Mouse (Mus musculus) lung, embryonic 16.5 days (tissue): ENCODE measurements around the gene Ppfibp2. TPM values are rescaled to one million over a fixed set of nuclear protein-coding genes. Genes with fewer than 3 reads are reported as not detected.

Experiments
- ATAC-seq: fragments of 200-750 bp; cut with Nextera tagmentation; 2 replicates; pipeline ENCODE4 v1.8.0; 2017; ENCODE audit warnings: low read depth, mild to moderate bottlenecking, moderate library complexity
- H3K27ac ChIP-seq: fragments of 300-500 bp; sonication (generic); 2 replicates; pipeline ENCODE4 v1.5.1; 2014; ENCODE audit warnings: mild to moderate bottlenecking, control low read depth, low read length
- H3K27me3 ChIP-seq: fragments of 300-500 bp; sonication (generic); 2 replicates; pipeline ENCODE4 v1.6.1; 2014; ENCODE audit warnings: low read depth, low read length, mixed read lengths; ENCODE audit not compliant: control insufficient read depth, insufficient read depth
- H3K36me3 ChIP-seq: fragments of 300-500 bp; sonication (generic); 2 replicates; pipeline ENCODE4 v1.6.1; 2014; ENCODE audit warnings: low read length; ENCODE audit not compliant: control insufficient read depth, insufficient read depth
- H3K4me1 ChIP-seq: fragments of 300-500 bp; sonication (generic); replicated peaks from 2 replicates; pipeline ENCODE4 v1.6.1; 2014; ENCODE audit warnings: low read length, mixed read lengths; ENCODE audit not compliant: control insufficient read depth, insufficient read depth
- H3K4me2 ChIP-seq: fragments of 300-500 bp; sonication (generic); 2 replicates; pipeline ENCODE4 v1.6.1; 2014; ENCODE audit warnings: low read depth, low read length, control low read depth
- H3K4me3 ChIP-seq: fragments of 300-500 bp; sonication (generic); 2 replicates; pipeline ENCODE4 v1.5.1; 2014; ENCODE audit warnings: mild to moderate bottlenecking, low read length, control low read depth
- H3K9ac ChIP-seq: fragments of 300-500 bp; sonication (generic); 2 replicates; pipeline ENCODE4 v1.6.1; 2014; ENCODE audit warnings: low read length, control low read depth
- H3K9me3 ChIP-seq: fragments of 300-500 bp; sonication (generic); 2 replicates; pipeline ENCODE4 v1.6.1; 2016; ENCODE audit warnings: low read length; ENCODE audit not compliant: control insufficient read depth
- WGBS: fragments of 180-500 bp; shearing (Covaris S2); extraction: QIAGEN DNeasy Blood & Tissue Kit; methylation state at CpG from one replicate; pipeline ENCODE4 v1.1.7; 2014; 5-methylcytosine and 5-hydroxymethylcytosine counted together
- polyA plus RNA-seq: library from polyadenylated mRNA; unstranded; fragments of >200 nt; fragmentation: Nextera tagmentation; extraction: Ambion mirVana; gene quantifications from 2 replicates; pipeline ENCODE4 v1.2.1, GENCODE M21; 2015

Gene Ppfibp2
- polyA plus RNA-seq, 1 experiment from 2014 or later = 9.2 TPM

DNA sequence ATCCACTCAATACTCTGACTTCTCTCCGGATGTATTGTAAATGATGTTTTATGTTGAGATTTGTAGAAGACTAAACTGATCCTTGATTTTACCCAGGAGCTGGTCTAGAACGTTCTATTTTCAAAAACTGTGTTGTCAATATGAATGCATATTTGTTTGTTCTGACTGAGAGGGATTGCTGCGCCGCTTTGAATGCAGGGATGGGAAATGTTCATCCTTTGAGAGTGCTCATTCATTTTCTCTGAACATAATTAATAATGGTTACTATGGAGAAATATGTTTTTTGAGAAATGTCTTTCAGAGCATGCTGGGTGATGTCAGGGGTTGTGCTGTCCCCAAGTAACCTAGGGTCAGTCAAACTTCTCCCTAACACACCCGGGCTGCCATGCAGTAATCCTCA lies 102.1 kb downstream of the Ppfibp2 start:
- H3K27me3 ChIP-seq = no peaks in the 10 kb centered on the region
- 86% methylated on average over 5 of the region's 5 CpGs for WGBS
- H3K4me2 ChIP-seq = no peak overlapping the region
- H3K9ac ChIP-seq = no peak overlapping the region
- H3K9me3 ChIP-seq = no peaks in the 10 kb centered on the region
- H3K27ac ChIP-seq = no peak overlapping the region
- 0 out of 2 replicates have a peak, but pooled peaks cover 2% of the 10 kb centered on the region for H3K36me3 ChIP-seq
- peaks cover 3% of the 10 kb centered on the region for H3K4me1 ChIP-seq
- ATAC-seq = no peak
- no peak overlapping the region for H3K4me3 ChIP-seq

DNA sequence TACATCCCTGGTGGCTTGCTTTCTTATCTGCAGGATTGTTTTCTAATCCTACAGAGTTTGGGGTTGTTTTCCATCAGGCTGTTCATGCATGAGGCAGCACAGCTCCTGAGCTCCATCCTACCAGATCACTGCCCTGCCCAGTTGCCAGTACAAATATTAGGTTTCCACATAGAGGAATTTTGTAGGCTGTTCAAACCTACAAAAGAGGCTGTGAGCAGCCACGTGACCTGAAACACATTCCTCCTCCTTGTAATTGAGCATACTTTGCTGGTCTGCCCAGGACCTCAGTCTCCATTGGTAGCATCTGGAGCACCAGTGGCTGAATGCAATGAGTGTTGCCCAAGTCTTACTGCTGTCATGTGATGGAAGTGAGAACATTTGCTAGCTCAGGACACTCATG lies 104.9 kb downstream of the Ppfibp2 start:
- 0 out of 2 replicates have a peak, but pooled peaks cover 2% of the 10 kb centered on the region for H3K36me3 ChIP-seq
- peak; percentile 92 for ATAC-seq
- peaks cover 2% of the 10 kb centered on the region; the same call in 1 of the 2 replicates for H3K4me1 ChIP-seq
- no peaks in the 10 kb centered on the region for H3K9me3 ChIP-seq
- H3K27me3 ChIP-seq = no peaks in the 10 kb centered on the region
- no peak overlapping the region for H3K4me3 ChIP-seq
- peak overlapping the region; percentile 22; the same call in 1 of the 2 replicates for H3K4me2 ChIP-seq
- no peak overlapping the region for H3K9ac ChIP-seq
- H3K27ac ChIP-seq = peak overlapping the region; percentile 86
- WGBS = 51% methylated on average over 1 of the region's 1 CpGs

DNA sequence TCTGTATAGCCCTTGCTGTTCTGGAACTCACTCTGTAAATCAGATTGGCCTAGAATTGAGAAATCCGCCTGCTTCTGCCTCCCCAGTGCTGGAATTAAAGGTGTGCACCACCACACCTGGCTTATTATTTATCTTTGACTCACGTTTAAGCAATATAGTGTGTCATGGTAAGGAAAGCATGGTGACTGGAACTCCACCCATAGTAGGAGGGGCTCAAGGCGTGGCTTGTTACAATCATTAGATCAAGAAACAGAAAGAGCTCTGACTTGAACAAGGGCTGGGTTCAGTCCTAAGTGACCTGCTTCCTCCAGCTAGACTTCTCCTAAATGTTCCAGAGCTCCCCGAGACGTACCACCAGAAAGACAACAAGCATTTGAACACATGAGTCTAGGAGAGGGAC lies 105.6 kb downstream of the Ppfibp2 start:
- ATAC-seq = no peak
- H3K9me3 ChIP-seq = no peaks in the 10 kb centered on the region

DNA sequence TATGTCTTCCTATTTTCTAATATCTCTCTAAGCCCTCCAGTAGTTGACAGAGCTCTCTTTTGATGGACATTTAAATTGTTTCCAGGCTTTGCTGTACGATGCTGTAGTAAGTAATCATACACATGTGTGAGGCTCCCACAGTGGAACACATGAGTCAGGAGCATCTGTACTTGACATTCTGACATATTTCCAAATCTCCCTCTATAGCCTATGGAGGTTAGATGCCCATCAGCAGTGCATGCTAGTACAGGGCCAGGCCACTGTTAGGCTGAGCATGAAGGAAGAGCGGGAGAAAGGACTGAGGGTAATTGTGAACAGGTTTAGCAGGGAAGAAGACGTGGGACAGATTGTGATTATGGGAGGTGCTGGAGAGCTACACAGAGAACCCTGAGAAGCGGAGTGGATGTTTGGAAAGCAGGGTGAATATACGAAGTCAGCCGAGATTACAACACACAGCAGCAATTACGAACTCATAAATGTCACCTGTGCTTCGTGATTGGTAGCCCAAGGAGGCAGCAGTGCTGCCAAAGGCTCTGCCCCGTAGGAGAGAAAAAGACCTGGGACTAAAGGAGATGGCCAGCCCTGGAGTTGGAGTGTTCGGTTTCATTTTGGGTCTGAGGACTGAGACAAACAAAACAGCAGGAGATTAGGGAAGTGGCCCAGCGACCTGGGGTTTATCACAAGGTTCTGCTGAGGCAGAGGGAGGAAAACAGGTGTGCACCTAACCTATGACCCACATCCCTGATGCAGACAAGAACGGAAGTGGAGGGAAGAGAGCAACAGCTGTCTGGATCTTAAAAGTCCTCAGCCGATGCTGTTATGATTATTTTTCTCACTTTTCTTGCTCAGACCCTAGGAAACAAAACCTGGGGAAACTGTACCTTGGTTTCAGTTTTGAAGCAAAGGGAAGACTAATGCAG lies 107.7 kb downstream of the Ppfibp2 start:
- H3K4me3 ChIP-seq = no peak overlapping the region
- 45% methylated on average over 13 of the region's 13 CpGs for WGBS
- no peaks in the 10 kb centered on the region for H3K27me3 ChIP-seq

More for the DNA sequence above, 105.6 kb downstream of the Ppfibp2 start:
- 80% methylated on average over 5 of the region's 5 CpGs for WGBS
- no peak overlapping the region for H3K4me2 ChIP-seq
- peak overlapping the region; percentile 84 for H3K27ac ChIP-seq
- no peak overlapping the region for H3K4me3 ChIP-seq
- H3K9ac ChIP-seq = no peak overlapping the region
- no peaks in the 10 kb centered on the region for H3K27me3 ChIP-seq
- H3K36me3 ChIP-seq = 0 out of 2 replicates have a peak, but pooled peaks cover 2% of the 10 kb centered on the region
- peaks cover 2% of the 10 kb centered on the region; the same call in 1 of the 2 replicates for H3K4me1 ChIP-seq

DNA sequence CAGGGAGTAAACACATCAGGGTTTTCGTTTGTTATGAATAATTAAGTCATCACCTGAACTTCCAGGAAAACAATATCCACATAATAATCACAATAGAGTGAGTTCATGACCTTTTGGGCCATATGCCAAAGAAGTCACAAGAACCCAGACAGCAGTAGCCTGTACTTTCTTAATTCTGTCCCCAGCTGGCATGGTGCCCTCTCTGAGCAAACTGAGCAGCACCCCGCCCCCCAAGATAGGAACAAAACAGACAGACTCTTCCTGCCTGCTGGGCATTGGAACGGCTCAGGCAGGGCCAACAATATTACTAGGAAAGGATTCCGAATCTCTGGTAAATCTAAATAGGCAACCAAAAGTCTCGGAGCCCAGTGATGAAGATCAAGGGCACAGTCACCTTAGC lies 110.9 kb downstream of the Ppfibp2 start:
- ATAC-seq = no peak
- Histone ChIP-seq H3K9me3 (no peaks in the 10 kb centered on the region), H3K9ac (no peak overlapping the region), H3K27ac (no peak overlapping the region), H3K4me3 (no peak overlapping the region), H3K36me3 (no peaks in the 10 kb centered on the region), H3K4me2 (no peak overlapping the region), H3K27me3 (no peaks in the 10 kb centered on the region), H3K4me1 (peaks cover 20% of the 10 kb centered on the region)
- 51% methylated on average over 5 of the region's 5 CpGs for WGBS

More for the DNA sequence above, 107.7 kb downstream of the Ppfibp2 start:
- 0 out of 2 replicates have a peak, but pooled peaks cover 2% of the 10 kb centered on the region for H3K36me3 ChIP-seq
- H3K9ac ChIP-seq = peak overlapping the region; percentile 7
- H3K9me3 ChIP-seq = no peaks in the 10 kb centered on the region
- ATAC-seq = no peak
- no peak overlapping the region for H3K4me2 ChIP-seq
- H3K4me1 ChIP-seq = peaks cover 12% of the 10 kb centered on the region
- 0 out of 2 replicates have a peak overlapping the region, but pooled peaks have one; percentile 9 for H3K27ac ChIP-seq

DNA sequence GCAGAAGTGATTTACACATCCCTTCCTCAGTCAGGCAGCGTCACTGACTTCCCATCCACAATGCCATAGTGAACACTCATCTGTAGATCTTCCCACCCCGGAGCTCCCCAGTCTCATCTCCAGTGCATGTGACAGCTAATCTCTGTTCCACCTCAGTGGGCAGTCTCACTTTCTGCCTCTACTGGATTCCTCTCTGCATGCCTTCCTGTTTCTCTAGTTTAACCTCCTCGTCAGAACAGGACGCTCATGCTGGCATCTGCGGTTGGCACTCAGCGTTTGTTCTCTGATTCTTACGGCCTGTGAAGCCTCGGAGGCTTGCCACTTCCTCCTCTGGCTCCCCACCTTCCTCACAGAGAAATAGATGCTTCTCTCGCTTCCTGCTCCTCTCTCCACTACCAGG lies 112.6 kb downstream of the Ppfibp2 start:
- ATAC-seq = no peak
- Histone ChIP-seq H3K36me3 (no peaks in the 10 kb centered on the region), H3K4me1 (peaks cover 20% of the 10 kb centered on the region), H3K9ac (no peak overlapping the region), H3K27me3 (no peaks in the 10 kb centered on the region), H3K27ac (peak overlapping the region; percentile 79), H3K4me3 (no peak overlapping the region), H3K4me2 (no peak overlapping the region), H3K9me3 (no peaks in the 10 kb centered on the region)
- WGBS = 48% methylated on average over 9 of the region's 9 CpGs

DNA sequence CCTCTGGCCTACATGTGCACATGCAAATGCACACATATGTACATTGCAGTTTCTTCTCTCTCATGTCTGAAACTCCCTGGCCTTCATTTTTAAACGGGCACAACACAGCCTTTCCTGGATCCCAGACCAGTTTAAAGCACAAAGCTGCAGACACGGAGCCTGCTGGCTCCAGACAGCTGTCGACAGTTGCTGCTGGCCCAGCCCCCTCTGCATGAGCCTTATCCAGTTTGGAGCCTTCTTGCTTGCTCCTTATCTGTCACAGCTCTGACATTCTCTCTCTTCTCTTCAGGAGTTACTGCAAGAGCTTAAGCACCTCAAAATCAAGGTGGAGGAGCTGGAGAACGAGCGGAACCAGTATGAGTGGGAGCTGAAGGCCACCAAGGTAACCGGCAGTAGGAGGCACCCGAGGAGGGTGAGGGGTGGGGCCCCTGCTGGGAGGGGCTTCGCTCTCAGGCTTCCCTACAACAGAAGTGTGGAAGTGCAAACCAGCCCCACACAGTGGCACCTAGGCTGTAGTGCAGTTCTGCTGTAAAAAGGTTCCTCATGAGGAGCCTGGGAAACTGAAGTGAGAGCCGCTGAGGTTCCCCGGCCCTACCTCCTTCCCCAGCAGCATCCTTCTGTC lies 113.6 kb downstream of the Ppfibp2 start:
- Histone ChIP-seq H3K4me2 (peak overlapping the region; percentile 37), H3K9me3 (no peaks in the 10 kb centered on the region), H3K36me3 (no peaks in the 10 kb centered on the region), H3K9ac (0 out of 2 replicates have a peak overlapping the region, but pooled peaks have one; percentile 18), H3K4me1 (peaks cover 20% of the 10 kb centered on the region), H3K4me3 (peak overlapping the region; percentile 36), H3K27me3 (no peaks in the 10 kb centered on the region), H3K27ac (peak overlapping the region; percentile 79)
- 3% methylated on average over 10 of the region's 10 CpGs for WGBS
- peak; percentile 97 for ATAC-seq

DNA sequence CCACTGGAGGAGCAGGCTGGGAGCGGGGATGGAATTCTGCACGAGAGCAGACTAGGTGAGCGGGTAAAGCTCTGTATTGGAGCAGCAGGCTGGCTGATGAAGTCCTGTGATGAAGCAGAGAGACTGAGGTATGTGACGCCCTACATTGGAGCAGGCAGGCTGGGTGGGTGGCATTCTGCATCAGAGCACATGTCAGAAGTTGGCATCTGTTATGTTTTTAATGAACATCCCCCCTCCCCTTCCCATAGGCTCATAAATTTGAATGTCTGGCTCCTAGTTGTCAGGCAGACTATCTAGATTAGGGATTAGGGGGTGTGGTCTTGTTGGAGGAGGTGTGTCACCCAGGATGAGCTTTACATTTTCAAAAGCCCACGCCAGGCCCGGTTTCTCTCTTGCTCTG lies 117.7 kb downstream of the Ppfibp2 start:
- Histone ChIP-seq H3K36me3 (peaks cover 2% of the 10 kb centered on the region; the same call in 1 of the 2 replicates), H3K4me1 (peaks cover 8% of the 10 kb centered on the region), H3K9ac (no peak overlapping the region), H3K9me3 (no peaks in the 10 kb centered on the region), H3K27ac (no peak overlapping the region), H3K4me2 (no peak overlapping the region), H3K27me3 (no peaks in the 10 kb centered on the region), H3K4me3 (no peak overlapping the region)
- WGBS = 63% methylated on average over 6 of the region's 6 CpGs
- ATAC-seq = no peak

DNA sequence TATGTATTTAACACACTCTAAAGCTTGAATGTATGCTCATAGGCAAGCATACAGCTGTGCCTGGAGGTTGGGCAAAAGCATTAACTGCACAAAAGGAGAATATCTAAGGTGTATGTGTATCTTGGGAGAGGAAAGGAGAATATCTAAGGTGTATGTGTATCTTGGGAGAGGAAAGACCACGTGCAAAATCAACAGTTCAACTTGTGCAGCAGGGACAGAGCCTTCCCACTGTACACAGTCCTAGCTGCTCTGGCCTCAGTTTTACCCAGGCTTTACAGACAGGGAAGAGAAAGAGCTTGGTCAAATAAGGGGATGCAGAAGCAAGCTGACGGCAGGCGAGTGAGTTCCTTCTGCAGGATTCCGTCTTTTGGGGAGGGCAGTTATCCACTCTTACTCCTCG lies 119.1 kb downstream of the Ppfibp2 start:
- WGBS = 75% methylated on average over 5 of the region's 5 CpGs
- no peak overlapping the region for H3K4me3 ChIP-seq
- no peak overlapping the region for H3K27ac ChIP-seq
- no peaks in the 10 kb centered on the region for H3K27me3 ChIP-seq
- H3K9ac ChIP-seq = no peak overlapping the region
- no peak overlapping the region for H3K4me2 ChIP-seq
- no peak for ATAC-seq
- H3K9me3 ChIP-seq = no peaks in the 10 kb centered on the region
- peaks cover 3% of the 10 kb centered on the region; the same call in 1 of the 2 replicates for H3K36me3 ChIP-seq
- no peaks in the 10 kb centered on the region for H3K4me1 ChIP-seq
